Mouse (Mus musculus): ENCODE measurements around the gene Eef2kmt. TPM values are rescaled to one million over a fixed set of nuclear protein-coding genes. Genes with fewer than 3 reads are reported as not detected.
A peak's percentile ranks its signal among the peaks of the same experiment; 100 is the strongest.

Gene Eef2kmt
- not detected in 2 replicates for polyA plus RNA-seq (2012; ENCODE audit: insufficient read depth, insufficient read length, low replicate concordance, missing spikeins)

- peak; percentile 36; the same call in 1 of the 2 replicates for TF ChIP-seq POLR2A (IDR thresholded peaks at IDR 0.05; ENCODE audit: insufficient read depth, low read depth, low read length)
- peak; percentile 62; the same call in 1 of the 2 replicates for TF ChIP-seq CTCF (IDR thresholded peaks at IDR 0.05; ENCODE audit: insufficient read depth, low read depth, low read length)
- 2% methylated on average over 57 of the region's 57 CpGs for WGBS
- H3K27ac ChIP-seq (ENCODE audit: insufficient read depth, low read depth, low read length): 0 out of 2 replicates have a peak within 1 kb of the TSS, but pooled peaks have one; percentile 17
These were observed at the start of gene Eef2kmt for GRCm38 (mm10) chr16:5255779-5256496. Gene Eef2kmt, minus strand, starts transcription at chr16:5255983.

GRCm38 (mm10) chr16:5295238-5295637 lies 39.5 kb upstream of the Eef2kmt start:
- H3K4me3 ChIP-seq (ENCODE audit: insufficient read depth, low read depth, low read length): no peak overlapping the region
- no peaks in the 10 kb centered on the region for H3K4me1 ChIP-seq (ENCODE audit: control insufficient read depth, insufficient read depth, low read length)
- 74% methylated on average over 5 of the region's 5 CpGs for WGBS
- TF ChIP-seq POLR2A (IDR thresholded peaks at IDR 0.05; ENCODE audit: insufficient read depth, low read depth, low read length) (no peak), CTCF (IDR thresholded peaks at IDR 0.05; ENCODE audit: insufficient read depth, low read depth, low read length) (no peak)
- H3K27ac ChIP-seq (ENCODE audit: insufficient read depth, low read depth, low read length): no peak overlapping the region

More at GRCm38 (mm10) chr16:5255779-5256496, at the start of gene Eef2kmt:
- H3K4me3 ChIP-seq (ENCODE audit: insufficient read depth, low read depth, low read length): peak within 1 kb of the TSS; percentile 55
- H3K4me1 ChIP-seq (ENCODE audit: control insufficient read depth, insufficient read depth, low read length): peaks cover 11% of the 10 kb centered on the region

- WGBS: 40% methylated on average over 3 of the region's 3 CpGs
- Histone ChIP-seq H3K27ac (ENCODE audit: insufficient read depth, low read depth, low read length) (no peak overlapping the region), H3K4me3 (ENCODE audit: insufficient read depth, low read depth, low read length) (no peak overlapping the region), H3K4me1 (ENCODE audit: control insufficient read depth, insufficient read depth, low read length) (no peaks in the 10 kb centered on the region)
- TF ChIP-seq POLR2A (IDR thresholded peaks at IDR 0.05; ENCODE audit: insufficient read depth, low read depth, low read length) (no peak), CTCF (IDR thresholded peaks at IDR 0.05; ENCODE audit: insufficient read depth, low read depth, low read length) (no peak)
These were observed 29.6 kb upstream of the Eef2kmt start for GRCm38 (mm10) chr16:5285376-5285775.

GRCm38 (mm10) chr16:5282686-5283085 lies 26.9 kb upstream of the Eef2kmt start:
- no peaks in the 10 kb centered on the region for H3K4me1 ChIP-seq (ENCODE audit: control insufficient read depth, insufficient read depth, low read length)
- TF ChIP-seq POLR2A (IDR thresholded peaks at IDR 0.05; ENCODE audit: insufficient read depth, low read depth, low read length): no peak
- WGBS: 94% methylated on average over 9 of the region's 9 CpGs
- H3K27ac ChIP-seq (ENCODE audit: insufficient read depth, low read depth, low read length): no peak overlapping the region
- H3K4me3 ChIP-seq (ENCODE audit: insufficient read depth, low read depth, low read length): no peak overlapping the region

GRCm38 (mm10) chr16:5279571-5280222 lies 23.9 kb upstream of the Eef2kmt start:
- WGBS: 73% methylated on average over 5 of the region's 5 CpGs
- TF ChIP-seq CTCF (IDR thresholded peaks at IDR 0.05; ENCODE audit: insufficient read depth, low read depth, low read length): no peak
- TF ChIP-seq POLR2A (IDR thresholded peaks at IDR 0.05; ENCODE audit: insufficient read depth, low read depth, low read length): no peak
- Histone ChIP-seq H3K4me1 (ENCODE audit: control insufficient read depth, insufficient read depth, low read length) (no peaks in the 10 kb centered on the region), H3K4me3 (ENCODE audit: insufficient read depth, low read depth, low read length) (no peak overlapping the region), H3K27ac (ENCODE audit: insufficient read depth, low read depth, low read length) (no peak overlapping the region)

DNA sequence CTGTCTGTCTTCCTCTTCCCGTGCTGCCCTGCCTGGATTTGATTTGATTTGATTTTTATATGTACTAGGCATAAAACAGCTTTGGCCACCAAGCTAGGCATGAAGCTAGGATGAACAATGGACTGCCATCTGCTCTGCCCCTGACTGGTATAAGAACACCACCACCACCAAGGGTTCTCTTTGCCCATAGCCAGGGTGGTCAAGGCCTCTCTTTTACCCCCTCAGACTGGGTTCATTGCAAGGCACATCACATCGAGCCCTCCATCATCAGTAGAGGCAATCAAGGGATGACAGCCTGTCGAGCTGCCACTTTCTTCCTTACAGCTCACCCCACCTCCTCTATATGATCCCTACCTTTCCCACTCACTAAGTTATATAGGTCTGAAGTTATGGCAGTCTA lies 16.6 kb upstream of the Eef2kmt start:
- Histone ChIP-seq H3K27ac (ENCODE audit: insufficient read depth, low read depth, low read length) (no peak overlapping the region), H3K4me1 (ENCODE audit: control insufficient read depth, insufficient read depth, low read length) (no peaks in the 10 kb centered on the region), H3K4me3 (ENCODE audit: insufficient read depth, low read depth, low read length) (no peak overlapping the region)
- WGBS: 84% methylated on average over 3 of the region's 3 CpGs
- TF ChIP-seq CTCF (IDR thresholded peaks at IDR 0.05; ENCODE audit: insufficient read depth, low read depth, low read length) (no peak), POLR2A (IDR thresholded peaks at IDR 0.05; ENCODE audit: insufficient read depth, low read depth, low read length) (no peak)

GRCm38 (mm10) chr16:5271411-5272035 lies 15.7 kb upstream of the Eef2kmt start:
- no peak for TF ChIP-seq CTCF (IDR thresholded peaks at IDR 0.05; ENCODE audit: insufficient read depth, low read depth, low read length)
- TF ChIP-seq POLR2A (IDR thresholded peaks at IDR 0.05; ENCODE audit: insufficient read depth, low read depth, low read length): no peak

GRCm38 (mm10) chr16:5263926-5264325 lies 8.1 kb upstream of the Eef2kmt start:
- WGBS: 92% methylated on average over 7 of the region's 7 CpGs
- H3K27ac ChIP-seq (ENCODE audit: insufficient read depth, low read depth, low read length): no peak overlapping the region
- no peak for TF ChIP-seq CTCF (IDR thresholded peaks at IDR 0.05; ENCODE audit: insufficient read depth, low read depth, low read length)
- TF ChIP-seq POLR2A (IDR thresholded peaks at IDR 0.05; ENCODE audit: insufficient read depth, low read depth, low read length): no peak
- H3K4me1 ChIP-seq (ENCODE audit: control insufficient read depth, insufficient read depth, low read length): no peaks in the 10 kb centered on the region
- H3K4me3 ChIP-seq (ENCODE audit: insufficient read depth, low read depth, low read length): no peak overlapping the region

More at GRCm38 (mm10) chr16:5271411-5272035, 15.7 kb upstream of the Eef2kmt start:
- Histone ChIP-seq H3K4me1 (ENCODE audit: control insufficient read depth, insufficient read depth, low read length) (no peaks in the 10 kb centered on the region), H3K4me3 (ENCODE audit: insufficient read depth, low read depth, low read length) (no peak overlapping the region), H3K27ac (ENCODE audit: insufficient read depth, low read depth, low read length) (no peak overlapping the region)
- 90% methylated on average over 4 of the region's 4 CpGs for WGBS

DNA sequence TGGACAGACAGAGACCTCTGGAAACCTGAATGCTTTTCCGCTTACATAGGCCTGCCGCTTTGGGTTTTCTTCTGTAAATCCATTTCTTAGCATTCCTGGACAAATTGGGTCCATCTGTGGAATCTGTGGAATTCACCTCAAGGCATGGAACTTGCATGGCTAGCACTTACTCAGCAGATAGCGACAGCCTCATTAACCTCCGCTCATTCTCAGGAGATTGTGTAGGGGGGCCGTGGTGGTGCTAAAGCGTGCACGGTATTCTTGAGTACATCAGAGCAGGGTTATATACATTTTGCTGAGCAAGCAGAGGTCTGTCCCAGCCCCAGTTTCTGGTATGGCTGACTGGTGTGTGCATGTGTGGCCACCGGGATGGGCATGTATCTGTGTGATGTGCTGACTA lies 7.4 kb upstream of the Eef2kmt start:
- 88% methylated on average over 8 of the region's 8 CpGs for WGBS
- TF ChIP-seq POLR2A (IDR thresholded peaks at IDR 0.05; ENCODE audit: insufficient read depth, low read depth, low read length): no peak
- TF ChIP-seq CTCF (IDR thresholded peaks at IDR 0.05; ENCODE audit: insufficient read depth, low read depth, low read length): no peak
- Histone ChIP-seq H3K4me1 (ENCODE audit: control insufficient read depth, insufficient read depth, low read length) (no peaks in the 10 kb centered on the region), H3K4me3 (ENCODE audit: insufficient read depth, low read depth, low read length) (no peak overlapping the region), H3K27ac (ENCODE audit: insufficient read depth, low read depth, low read length) (no peak overlapping the region)

Measured in olfactory bulb, adult 2 months (tissue).